Mouse (Mus musculus): Measurements from ENCODE around the gene Reg4. TPM values are rescaled to one million over a fixed set of nuclear protein-coding genes. Genes with fewer than 3 reads are reported as not detected.

The Reg4 gene
- polyA plus RNA-seq, 1 experiment from 2014 or later = not detected

Other genes with a start within 250 kb of the Reg4 start
- gene Notch2, start 208.6 kb upstream of the Reg4 start, polyA plus RNA-seq (2015; fragmentation: Nextera tagmentation; extraction: Ambion mirVana) = 4.8 and 5.7 TPM in 2 replicates
- gene Adam30, start 61.5 kb upstream of the Reg4 start, polyA plus RNA-seq (2015; fragmentation: Nextera tagmentation; extraction: Ambion mirVana) = not detected in 2 replicates
- gene Hmgcs2, start 58.3 kb downstream of the Reg4 start, polyA plus RNA-seq (2015; fragmentation: Nextera tagmentation; extraction: Ambion mirVana) = 41.9 and 42.6 TPM in 2 replicates
- gene Phgdh, start 117.8 kb downstream of the Reg4 start, polyA plus RNA-seq (2015; fragmentation: Nextera tagmentation; extraction: Ambion mirVana) = 305 and 316 TPM in 2 replicates
- 2.0 and 2.8 TPM in 2 replicates for gene Zfp697, start 160.3 kb downstream of the Reg4 start, polyA plus RNA-seq (2015; fragmentation: Nextera tagmentation; extraction: Ambion mirVana)
- gene Gm4450, start 235.0 kb downstream of the Reg4 start, polyA plus RNA-seq (2015; fragmentation: Nextera tagmentation; extraction: Ambion mirVana) = not detected in 2 replicates